Mouse (Mus musculus) bone marrow, adult 2 months (tissue): ENCODE data around the gene Slc6a8.

Experiments
- CTCF ChIP-seq: fragments of 200-500 bp; IDR thresholded peaks from 2 replicates; pipeline ENCODE4 v1.5.1; 2011; ENCODE audit warnings: low read length, control low read depth; ENCODE audit not compliant: control insufficient read depth, insufficient read depth
- POLR2A ChIP-seq: fragments of 200-500 bp; IDR thresholded peaks from 2 replicates; pipeline ENCODE4 v1.6.1; 2011; ENCODE audit warnings: low read depth, mild to moderate bottlenecking, control low read depth, low read length, borderline replicate concordance; ENCODE audit not compliant: control insufficient read depth

DNA sequence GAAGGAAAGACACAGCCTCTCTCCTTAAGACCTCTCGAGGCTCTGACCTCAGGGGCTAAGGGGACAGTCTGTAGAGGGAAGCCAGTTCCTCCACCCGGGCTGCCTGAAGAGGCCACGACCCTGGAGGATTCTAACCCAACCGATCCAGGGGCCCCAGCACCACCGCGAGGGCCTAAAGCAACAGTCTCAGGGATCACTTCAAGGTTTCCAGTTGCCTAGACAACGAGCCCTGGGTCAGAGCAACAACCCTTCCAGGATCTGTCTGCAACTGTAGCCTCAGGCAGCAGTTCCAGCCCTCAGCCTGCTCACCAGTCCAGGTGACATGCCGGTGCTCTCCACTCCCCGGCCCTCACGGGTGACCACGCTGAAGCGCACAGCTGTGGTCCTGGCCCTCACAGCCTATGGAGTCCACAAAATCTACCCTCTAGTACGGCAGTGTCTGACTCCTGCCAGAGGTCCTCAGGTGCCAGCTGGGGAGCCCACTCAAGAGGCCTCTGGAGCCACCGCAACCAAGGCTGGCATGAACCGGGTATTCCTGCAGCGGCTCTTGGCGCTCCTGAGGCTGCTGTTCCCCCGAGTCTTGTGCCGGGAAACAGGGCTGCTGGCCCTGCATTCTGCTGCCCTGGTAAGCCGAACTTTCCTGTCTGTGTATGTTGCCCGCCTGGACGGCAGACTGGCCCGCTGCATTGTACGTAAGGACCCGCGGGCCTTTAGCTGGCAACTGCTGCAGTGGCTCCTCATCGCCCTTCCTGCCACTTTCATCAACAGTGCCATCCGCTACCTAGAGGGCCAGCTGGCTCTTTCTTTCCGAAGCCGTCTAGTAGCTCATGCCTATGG lies 44.0 kb downstream of the Slc6a8 start:
- no peak for TF ChIP-seq CTCF
- TF ChIP-seq POLR2A = 0 out of 2 replicates have a peak, but pooled peaks have one; percentile 61
